Mouse (Mus musculus) liver, embryonic 11.5 days (tissue): ENCODE data around the gene Chrm5. TPM values are rescaled to one million over a fixed set of nuclear protein-coding genes. Genes with fewer than 3 reads are reported as not detected.
A peak's percentile ranks its signal among the peaks of the same experiment; 100 is the strongest.

Experiments
- ATAC-seq: fragments of 200-750 bp; cut with Nextera tagmentation; replicated peaks from 2 replicates; pipeline ENCODE4 v1.8.0; 2017; ENCODE audit warnings: moderate number of reproducible peaks, mild to moderate bottlenecking, moderate TSS enrichment, moderate library complexity; ENCODE audit not compliant: low FRiP score
- DNase-seq: peaks from one replicate; pipeline ENCODE4 v3.0.0-alpha.2; 2017; ENCODE audit warnings: low spot score
- H3K27ac ChIP-seq: fragments of 300-500 bp; sonication (generic); 2 replicates; pipeline ENCODE4 v1.5.1; 2014; ENCODE audit warnings: mild to moderate bottlenecking, low read depth, low read length, control low read depth
- H3K27me3 ChIP-seq: fragments of 300-500 bp; sonication (generic); replicated peaks from 2 replicates; pipeline ENCODE4 v1.6.1; 2014; ENCODE audit warnings: low read length, mixed read lengths; ENCODE audit not compliant: control insufficient read depth, insufficient read depth
- H3K36me3 ChIP-seq: fragments of 300-500 bp; sonication (generic); 2 replicates; pipeline ENCODE4 v1.6.1; 2014; ENCODE audit warnings: mild to moderate bottlenecking, low read length, moderate library complexity, mixed read lengths; ENCODE audit not compliant: control insufficient read depth, insufficient read depth
- H3K4me1 ChIP-seq: fragments of 300-500 bp; sonication (generic); replicated peaks from 2 replicates; pipeline ENCODE4 v1.6.1; 2014; ENCODE audit warnings: low read length, mixed read lengths; ENCODE audit not compliant: control insufficient read depth, insufficient read depth
- H3K4me2 ChIP-seq: fragments of 300-500 bp; sonication (generic); 2 replicates; pipeline ENCODE4 v1.6.1; 2014; ENCODE audit warnings: mild to moderate bottlenecking, control low read depth, moderate library complexity
- H3K4me3 ChIP-seq: fragments of 300-500 bp; sonication (generic); 2 replicates; pipeline ENCODE4 v1.5.1; 2014; ENCODE audit warnings: low read depth, low read length, control low read depth
- H3K9ac ChIP-seq: fragments of 300-500 bp; sonication (generic); 2 replicates; pipeline ENCODE4 v1.6.1; 2014; ENCODE audit warnings: low read depth, low read length, control low read depth
- H3K9me3 ChIP-seq: fragments of 300-500 bp; sonication (generic); 2 replicates; pipeline ENCODE4 v1.6.1; 2016; ENCODE audit warnings: low read length, inconsistent platforms, mixed read lengths; ENCODE audit not compliant: control insufficient read depth
- WGBS: fragments of 180-500 bp; shearing (Covaris S2); extraction: QIAGEN DNeasy Blood & Tissue Kit; methylation state at CpG from one replicate; pipeline ENCODE4 v1.1.7; 2014; 5-methylcytosine and 5-hydroxymethylcytosine counted together
- polyA plus RNA-seq: library from polyadenylated mRNA; unstranded; fragments of >200 nt; fragmentation: Nextera tagmentation; extraction: Ambion mirVana; gene quantifications from 2 replicates; pipeline ENCODE4 v1.2.1, GENCODE M21; 2014

Chrm5 gene
- polyA plus RNA-seq, 1 experiment from 2014 or later, result not detected

- H3K27ac ChIP-seq, result no peak overlapping the region
- H3K4me2 ChIP-seq, result no peak overlapping the region
- peaks cover 17% of the 10 kb centered on the region for H3K4me1 ChIP-seq
- ATAC-seq (no peak), DNase-seq (no peak)
- no peaks in the 10 kb centered on the region for H3K27me3 ChIP-seq
- H3K9ac ChIP-seq, result no peak overlapping the region
- H3K36me3 ChIP-seq, result no peaks in the 10 kb centered on the region
- no peaks in the 10 kb centered on the region for H3K9me3 ChIP-seq
- H3K4me3 ChIP-seq, result no peak overlapping the region
- WGBS, result 74% methylated on average over 5 of the region's 5 CpGs
Measured at GRCm38 (mm10) chr2:112506841-112507435, 26.4 kb upstream of the Chrm5 start.

DNA sequence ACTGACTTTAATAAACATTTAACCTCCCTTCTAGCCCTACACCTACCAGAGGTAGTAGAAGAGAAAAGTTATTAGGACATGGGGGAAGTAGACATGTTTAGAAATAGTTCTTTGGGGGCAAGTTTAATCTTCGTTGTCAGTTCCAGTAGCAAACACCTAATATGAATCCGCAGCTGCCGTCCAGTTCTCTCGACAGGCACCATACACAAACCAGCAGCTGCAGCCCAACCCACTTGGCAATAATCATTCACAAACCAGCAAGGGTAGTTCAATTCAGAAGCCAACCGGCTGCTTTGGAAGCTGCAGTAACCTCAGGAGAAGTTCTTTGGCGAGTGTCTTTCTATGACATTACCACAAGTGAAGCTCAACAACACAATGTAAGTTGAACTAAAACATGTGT lies 23.4 kb upstream of the Chrm5 start:
- no peak overlapping the region for H3K27ac ChIP-seq
- H3K9ac ChIP-seq, result no peak overlapping the region
- H3K27me3 ChIP-seq, result no peaks in the 10 kb centered on the region
- peaks cover 19% of the 10 kb centered on the region for H3K4me1 ChIP-seq
- H3K9me3 ChIP-seq, result no peaks in the 10 kb centered on the region
- H3K4me3 ChIP-seq, result no peak overlapping the region
- DNase-seq, result no peak
- WGBS, result 83% methylated on average over 6 of the region's 6 CpGs
- ATAC-seq, result no peak
- no peak overlapping the region for H3K4me2 ChIP-seq
- no peaks in the 10 kb centered on the region for H3K36me3 ChIP-seq

- Histone ChIP-seq H3K27ac (no peak overlapping the region), H3K9ac (no peak overlapping the region)
Measured at GRCm38 (mm10) chr2:112501209-112501608, 20.6 kb upstream of the Chrm5 start.

GRCm38 (mm10) chr2:112497851-112498250 lies 17.3 kb upstream of the Chrm5 start:
- ATAC-seq (no peak), DNase-seq (no peak)
- Histone ChIP-seq H3K9ac (no peak overlapping the region), H3K27me3 (no peaks in the 10 kb centered on the region), H3K36me3 (no peaks in the 10 kb centered on the region), H3K4me3 (no peak overlapping the region), H3K9me3 (no peaks in the 10 kb centered on the region), H3K4me2 (no peak overlapping the region), H3K4me1 (peaks cover 13% of the 10 kb centered on the region), H3K27ac (no peak overlapping the region)
- 77% methylated on average over 7 of the region's 7 CpGs for WGBS

More at GRCm38 (mm10) chr2:112501209-112501608, 20.6 kb upstream of the Chrm5 start:
- ATAC-seq (peak; percentile 91), DNase-seq (peak; percentile 71)
- Histone ChIP-seq H3K27me3 (no peaks in the 10 kb centered on the region), H3K4me2 (no peak overlapping the region), H3K4me3 (no peak overlapping the region), H3K9me3 (no peaks in the 10 kb centered on the region), H3K36me3 (no peaks in the 10 kb centered on the region), H3K4me1 (peaks cover 11% of the 10 kb centered on the region)
- 7% methylated on average over 6 of the region's 6 CpGs for WGBS

GRCm38 (mm10) chr2:112493539-112494260 lies 13.1 kb upstream of the Chrm5 start:
- Histone ChIP-seq H3K27ac (peak overlapping the region; percentile 99), H3K27me3 (no peaks in the 10 kb centered on the region), H3K9ac (peak overlapping the region; percentile 97), H3K4me1 (peaks cover 15% of the 10 kb centered on the region), H3K36me3 (no peaks in the 10 kb centered on the region), H3K4me3 (peak overlapping the region; percentile 83), H3K4me2 (peak overlapping the region; percentile 81), H3K9me3 (no peaks in the 10 kb centered on the region)
- DNase-seq (no peak), ATAC-seq (no peak)
- whole genome bisulfite sequencing, result 35% methylated on average over 11 of the region's 11 CpGs

- peak; percentile 86 for DNase-seq
- Histone ChIP-seq H3K4me3 (peak within 1 kb of the TSS; percentile 83), H3K27ac (peak within 1 kb of the TSS; percentile 99), H3K36me3 (no peaks in the 10 kb centered on the region), H3K4me1 (peaks cover 12% of the 10 kb centered on the region), H3K27me3 (no peaks in the 10 kb centered on the region), H3K9ac (peak within 1 kb of the TSS; percentile 97), H3K9me3 (no peaks in the 10 kb centered on the region), H3K4me2 (peak within 1 kb of the TSS; percentile 81)
- peak; percentile 89 for ATAC-seq
- under 1% methylated on average over 72 of the region's 87 CpGs for WGBS
Measured at GRCm38 (mm10) chr2:112492856-112493538, 12.4 kb upstream of the Chrm5 start, which contains the start of gene Aven. Gene Aven, plus strand, starts transcription at chr2:112492964.

GRCm38 (mm10) chr2:112492431-112492855 lies 11.9 kb upstream of the Chrm5 start:
- peak overlapping the region; percentile 83 for H3K4me3 ChIP-seq
- ATAC-seq (peak; percentile 9; the same call in 1 of the 2 replicates), DNase-seq (peak; percentile 45)
- H3K36me3 ChIP-seq, result no peaks in the 10 kb centered on the region
- H3K9ac ChIP-seq, result peak overlapping the region; percentile 97
- no peaks in the 10 kb centered on the region for H3K27me3 ChIP-seq
- peak overlapping the region; percentile 99 for H3K27ac ChIP-seq
- no peaks in the 10 kb centered on the region for H3K9me3 ChIP-seq
- 9% methylated on average over 9 of the region's 9 CpGs for WGBS
- H3K4me2 ChIP-seq, result peak overlapping the region; percentile 81
- H3K4me1 ChIP-seq, result peaks cover 12% of the 10 kb centered on the region

GRCm38 (mm10) chr2:112491629-112492028 lies 11.1 kb upstream of the Chrm5 start:
- DNase-seq, result no peak
- Histone ChIP-seq H3K4me2 (no peak overlapping the region; the same call in 1 of the 2 replicates), H3K4me1 (peaks cover 12% of the 10 kb centered on the region), H3K27ac (no peak overlapping the region), H3K4me3 (no peak overlapping the region; the same call in 1 of the 2 replicates), H3K9ac (no peak overlapping the region), H3K27me3 (no peaks in the 10 kb centered on the region), H3K9me3 (no peaks in the 10 kb centered on the region), H3K36me3 (no peaks in the 10 kb centered on the region)
- ATAC-seq, result no peak
- 73% methylated on average over 5 of the region's 5 CpGs for WGBS
